Mouse (Mus musculus): Measurements from ENCODE around the gene Trpv6. TPM values are rescaled to one million over a fixed set of nuclear protein-coding genes. Genes with fewer than 3 reads are reported as not detected.

Trpv6 gene
- polyA plus RNA-seq, 1 experiment from 2014 or later = 0.31 TPM

DNA sequence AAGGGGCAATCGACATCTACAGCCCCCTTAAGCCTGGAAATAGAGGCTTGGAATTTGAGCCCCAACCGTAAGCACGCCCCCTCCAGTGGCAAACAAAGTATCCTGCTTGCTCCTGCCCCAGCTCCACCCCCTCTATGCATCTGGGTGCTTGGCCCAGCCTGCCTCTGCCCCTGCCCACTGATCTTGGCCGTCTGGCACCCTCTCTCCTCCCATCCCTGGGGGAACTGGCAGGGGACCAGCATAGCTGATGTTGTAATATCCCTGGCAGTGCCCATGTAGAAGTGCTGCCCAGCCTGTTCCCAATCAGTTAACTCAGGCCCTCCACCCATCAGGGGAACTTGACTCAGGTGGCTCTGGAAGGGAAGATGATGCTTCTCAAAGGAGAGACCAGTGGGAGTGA lies 30.0 kb downstream of the Trpv6 start:
- H3K36me3 ChIP-seq = no peaks in the 10 kb centered on the region
- no peaks in the 10 kb centered on the region for H3K9me3 ChIP-seq (replicated peaks)
- H3K4me3 ChIP-seq = peak overlapping the region; percentile 73
- peaks cover 4% of the 10 kb centered on the region; the same call in 1 of the 2 replicates for H3K27me3 ChIP-seq (ENCODE audit: low read depth, poor library complexity, severe bottlenecking)
- WGBS = 3% methylated on average over 3 of the region's 4 CpGs
- DNase-seq (ENCODE audit: low spot score) = peak; percentile 35
- H3K27ac ChIP-seq = peak overlapping the region; percentile 96; the same call in 1 of the 2 replicates
- peaks cover 9% of the 10 kb centered on the region for H3K4me1 ChIP-seq

DNA sequence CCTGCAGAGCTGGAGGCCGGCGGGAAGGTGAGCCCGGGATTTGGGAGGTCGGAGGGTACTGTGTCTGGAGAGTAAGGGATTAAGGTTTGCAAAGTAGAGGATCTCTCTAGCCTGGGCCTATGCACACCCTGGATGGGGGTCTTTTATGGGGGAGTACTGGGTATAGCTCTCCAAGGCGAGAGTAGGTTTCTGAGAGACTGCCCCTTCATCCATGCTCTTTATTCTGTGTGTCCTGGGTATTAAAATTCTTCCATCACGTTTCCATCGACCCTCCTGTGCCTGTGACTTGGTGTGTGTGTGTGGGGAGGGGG lies 30.5 kb downstream of the Trpv6 start:
- Histone ChIP-seq H3K27ac (peak overlapping the region; percentile 96), H3K4me3 (peak overlapping the region; percentile 73), H3K9me3 (replicated peaks) (no peaks in the 10 kb centered on the region), H3K27me3 (ENCODE audit: low read depth, poor library complexity, severe bottlenecking) (peaks cover 4% of the 10 kb centered on the region; the same call in 1 of the 2 replicates), H3K4me1 (peaks cover 9% of the 10 kb centered on the region), H3K36me3 (no peaks in the 10 kb centered on the region)
- DNase-seq (ENCODE audit: low spot score) = no peak
- under 1% methylated on average over 7 of the region's 7 CpGs for WGBS

DNA sequence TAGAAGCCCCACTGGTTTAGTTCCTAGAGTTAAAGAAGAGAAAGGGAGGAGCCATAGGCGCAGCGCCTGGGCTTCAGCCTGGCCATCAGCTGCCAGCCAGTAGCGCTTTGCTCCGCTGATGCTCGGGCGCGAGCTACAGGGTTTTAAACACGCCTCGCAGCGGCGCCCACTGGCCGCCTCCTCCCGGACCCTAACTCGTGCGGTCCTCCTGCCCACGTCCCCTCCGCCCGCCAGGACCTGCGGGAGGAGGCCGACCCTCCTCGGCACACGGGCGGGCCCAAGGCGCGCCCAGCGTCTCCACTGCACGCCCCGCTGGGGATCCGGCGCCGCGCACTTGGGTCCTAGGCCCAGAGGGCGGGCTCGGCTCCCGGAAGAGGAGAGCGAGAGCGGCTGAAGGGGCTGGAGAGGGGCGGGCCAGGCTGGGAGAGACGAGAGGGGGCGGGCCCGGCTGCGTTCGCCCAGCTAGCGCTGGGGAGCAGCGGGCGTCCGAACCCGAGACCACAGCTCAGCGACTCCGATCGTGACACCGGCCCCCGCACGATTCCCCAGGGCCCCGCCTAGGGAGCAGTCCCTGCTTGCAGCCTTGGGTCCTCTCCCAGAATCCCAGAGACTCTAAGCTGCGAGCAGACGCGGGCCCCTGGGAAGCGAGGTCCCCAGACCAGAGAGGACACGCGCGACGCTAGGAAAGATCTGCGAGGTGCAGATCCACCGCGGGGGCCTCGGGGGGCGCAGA lies 31.0 kb downstream of the Trpv6 start, which contains the start of gene Ephb6:
TSS of gene Ephb6 (plus strand) at position 422 of the 733 bp plus-strand sequence.
- H3K4me1 ChIP-seq = peaks cover 9% of the 10 kb centered on the region
- WGBS = under 1% methylated on average over 68 of the region's 68 CpGs
- DNase-seq (ENCODE audit: low spot score) = peak; percentile 89
- H3K9me3 ChIP-seq (replicated peaks) = no peaks in the 10 kb centered on the region
- H3K27me3 ChIP-seq (ENCODE audit: low read depth, poor library complexity, severe bottlenecking) = peaks cover 4% of the 10 kb centered on the region; the same call in 1 of the 2 replicates
- no peaks in the 10 kb centered on the region for H3K36me3 ChIP-seq
- H3K4me3 ChIP-seq = peak within 1 kb of the TSS; percentile 73
- H3K27ac ChIP-seq = peak within 1 kb of the TSS; percentile 96

DNA sequence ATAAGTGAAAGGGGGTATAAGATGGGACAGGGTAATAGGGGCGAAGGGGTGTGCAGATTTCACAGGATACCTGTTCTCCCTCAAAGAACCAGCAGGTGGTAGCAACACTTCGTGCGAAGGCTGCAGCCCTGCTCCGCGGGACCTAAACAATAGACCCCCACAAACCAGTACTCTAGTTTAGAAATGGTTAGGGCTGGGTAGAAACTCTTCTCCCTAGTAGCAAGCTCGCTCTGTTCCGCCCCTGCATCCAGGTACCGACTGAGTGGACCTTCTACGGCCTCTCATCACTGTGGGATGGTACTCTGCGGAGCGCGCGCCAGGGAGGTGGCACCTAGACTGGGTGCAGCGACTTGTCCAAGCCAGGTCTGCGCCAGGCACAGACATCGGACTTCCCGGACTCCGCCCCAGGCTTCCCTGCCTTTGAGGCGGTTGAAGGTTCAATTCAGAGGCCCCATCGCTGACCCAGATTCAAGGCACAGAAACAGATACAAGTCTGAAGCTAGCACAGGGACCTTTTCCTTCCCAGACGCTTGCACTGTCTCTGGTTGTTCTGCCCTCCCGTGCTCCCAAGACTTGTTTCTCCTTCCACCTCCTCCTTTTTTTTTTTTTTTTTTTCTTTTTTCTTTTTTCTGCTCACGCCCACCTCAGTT lies 31.7 kb downstream of the Trpv6 start:
- peak; percentile 76 for DNase-seq (ENCODE audit: low spot score)
- Histone ChIP-seq H3K9me3 (replicated peaks) (no peaks in the 10 kb centered on the region), H3K36me3 (no peaks in the 10 kb centered on the region), H3K4me3 (peak overlapping the region; percentile 73), H3K4me1 (peaks cover 9% of the 10 kb centered on the region), H3K27me3 (ENCODE audit: low read depth, poor library complexity, severe bottlenecking) (peaks cover 4% of the 10 kb centered on the region; the same call in 1 of the 2 replicates), H3K27ac (peak overlapping the region; percentile 96)
- under 1% methylated on average over 23 of the region's 23 CpGs for WGBS

DNA sequence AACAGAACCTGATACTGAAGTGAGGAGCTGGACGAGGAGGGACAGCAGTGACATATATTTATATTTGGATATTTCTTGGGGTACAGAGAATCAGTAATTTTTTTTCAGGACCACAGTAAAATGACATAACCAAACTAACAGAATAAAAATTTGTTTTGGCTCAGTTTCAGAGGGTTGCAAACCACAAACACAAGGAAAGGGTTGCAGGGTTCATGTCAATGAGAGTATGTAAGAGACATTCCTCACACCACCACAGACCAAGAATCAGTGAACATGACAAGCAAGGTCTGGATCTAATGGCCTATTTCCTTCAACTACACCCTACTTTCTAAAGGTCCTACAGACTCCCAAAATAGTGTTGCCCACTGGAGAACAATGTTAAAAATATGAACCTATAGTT lies 54.0 kb downstream of the Trpv6 start:
- H3K27ac ChIP-seq = no peak overlapping the region
- no peaks in the 10 kb centered on the region for H3K36me3 ChIP-seq
- WGBS = 75% methylated on average over 1 of the region's 1 CpGs
- no peaks in the 10 kb centered on the region for H3K4me1 ChIP-seq
- H3K27me3 ChIP-seq (ENCODE audit: low read depth, poor library complexity, severe bottlenecking) = no peaks in the 10 kb centered on the region
- H3K4me3 ChIP-seq = no peak overlapping the region
- no peak for DNase-seq (ENCODE audit: low spot score)
- H3K9me3 ChIP-seq (replicated peaks) = no peaks in the 10 kb centered on the region

DNA sequence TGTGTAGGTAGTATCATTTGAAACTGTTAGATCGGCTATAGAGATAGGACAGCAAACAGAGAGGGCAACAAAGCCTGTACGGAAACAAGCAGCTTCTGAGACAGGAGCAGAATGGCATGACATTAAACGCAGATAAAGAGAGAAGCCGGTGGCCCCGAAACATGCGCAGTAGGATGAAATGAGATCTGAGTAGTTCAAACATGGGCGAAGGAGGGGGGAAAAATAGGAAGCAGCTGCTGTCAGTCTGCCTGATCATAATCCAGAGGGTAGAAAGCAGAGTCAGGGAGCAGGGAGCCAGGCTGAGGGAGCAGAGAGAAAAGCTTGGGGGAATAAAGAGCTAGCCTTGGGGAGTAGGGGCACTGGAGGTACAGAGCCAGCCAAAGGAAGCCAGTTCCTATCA lies 54.9 kb downstream of the Trpv6 start:
- Histone ChIP-seq H3K36me3 (no peaks in the 10 kb centered on the region), H3K27ac (no peak overlapping the region), H3K27me3 (ENCODE audit: low read depth, poor library complexity, severe bottlenecking) (no peaks in the 10 kb centered on the region), H3K4me3 (no peak overlapping the region), H3K9me3 (replicated peaks) (no peaks in the 10 kb centered on the region), H3K4me1 (0 out of 2 replicates have a peak, but pooled peaks cover 2% of the 10 kb centered on the region)
- no peak for DNase-seq (ENCODE audit: low spot score)
- WGBS = 83% methylated on average over 7 of the region's 7 CpGs

DNA sequence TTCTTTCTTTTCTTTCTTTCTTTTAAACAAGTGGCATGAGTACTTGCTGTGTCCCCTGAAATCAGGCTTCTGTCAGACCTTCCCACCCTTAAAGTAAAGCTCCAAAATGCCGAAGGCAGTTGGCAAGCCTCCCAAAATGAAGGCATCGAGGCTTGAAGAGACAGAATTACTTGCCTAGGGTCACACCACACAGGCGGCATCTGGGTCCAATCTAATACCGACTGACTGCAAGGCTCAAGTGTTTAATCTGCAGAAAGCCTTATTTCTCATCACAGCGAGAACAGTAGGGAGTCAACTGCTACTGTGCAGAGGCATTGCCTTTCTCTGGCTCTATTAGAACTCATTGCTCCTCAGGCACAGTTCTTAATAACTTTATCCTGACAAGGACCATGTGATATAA lies 58.9 kb downstream of the Trpv6 start:
- H3K27me3 ChIP-seq (ENCODE audit: low read depth, poor library complexity, severe bottlenecking) = no peaks in the 10 kb centered on the region
- H3K27ac ChIP-seq = no peak overlapping the region
- H3K9me3 ChIP-seq (replicated peaks) = no peaks in the 10 kb centered on the region
- peak; percentile 35 for DNase-seq (ENCODE audit: low spot score)
- 0 out of 2 replicates have a peak, but pooled peaks cover 3% of the 10 kb centered on the region for H3K4me1 ChIP-seq
- 51% methylated on average over 5 of the region's 5 CpGs for WGBS
- H3K36me3 ChIP-seq = no peaks in the 10 kb centered on the region
- no peak overlapping the region for H3K4me3 ChIP-seq

DNA sequence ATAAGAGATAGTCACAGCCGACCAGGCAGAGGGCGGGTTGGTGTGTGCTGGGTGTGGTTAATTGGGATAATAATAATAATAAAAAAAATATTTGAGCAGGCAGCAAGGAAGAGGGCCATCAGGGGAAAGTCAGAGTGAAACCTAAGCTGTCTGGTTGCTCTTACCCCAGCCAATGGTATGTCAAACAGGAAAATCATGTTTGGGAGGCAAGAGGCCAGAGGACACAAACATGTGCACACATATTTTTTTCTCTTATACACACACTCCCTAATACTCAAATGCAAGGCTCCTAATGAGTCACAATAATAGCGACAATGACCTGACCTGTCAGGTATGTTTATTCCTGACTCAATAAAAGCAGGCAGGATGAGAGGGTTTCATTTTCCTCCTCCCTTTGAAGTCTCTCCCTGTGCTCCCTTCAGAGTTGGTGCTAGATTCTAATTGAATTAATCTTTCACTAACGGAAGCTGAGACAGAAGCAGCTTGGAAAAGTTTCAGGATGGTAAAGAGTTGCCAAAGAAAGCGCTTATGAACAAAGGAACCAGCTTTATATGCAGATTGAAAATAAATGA lies 59.6 kb downstream of the Trpv6 start:
- H3K27me3 ChIP-seq (ENCODE audit: low read depth, poor library complexity, severe bottlenecking) = no peaks in the 10 kb centered on the region
- no peaks in the 10 kb centered on the region for H3K9me3 ChIP-seq (replicated peaks)
- no peak overlapping the region for H3K4me3 ChIP-seq
- no peak overlapping the region for H3K27ac ChIP-seq
- H3K36me3 ChIP-seq = no peaks in the 10 kb centered on the region
- DNase-seq (ENCODE audit: low spot score) = no peak
- 0 out of 2 replicates have a peak, but pooled peaks cover 3% of the 10 kb centered on the region for H3K4me1 ChIP-seq
- WGBS = 51% methylated on average over 5 of the region's 5 CpGs

Other genes starting within 250 kb of the Trpv6 start
- gene Gm5771, start 244.0 kb downstream of the Trpv6 start, polyA plus RNA-seq (2016; fragmentation: Nextera tagmentation; extraction: Ambion mirVana) = not detected in 2 replicates
- not detected in 2 replicates for gene Gm10334, start 190.3 kb downstream of the Trpv6 start, polyA plus RNA-seq (2016; fragmentation: Nextera tagmentation; extraction: Ambion mirVana)
- not detected in 2 replicates for gene Prss1, start 177.5 kb downstream of the Trpv6 start, polyA plus RNA-seq (2016; fragmentation: Nextera tagmentation; extraction: Ambion mirVana)
- not detected in 2 replicates for gene Prss2, start 114.6 kb downstream of the Trpv6 start, polyA plus RNA-seq (2016; fragmentation: Nextera tagmentation; extraction: Ambion mirVana)
- gene Ephb6, start 30.9 kb downstream of the Trpv6 start, polyA plus RNA-seq (2016; fragmentation: Nextera tagmentation; extraction: Ambion mirVana) = 15.1 and 19.1 TPM in 2 replicates
- not detected in 2 replicates for gene Trpv5, start 44.4 kb upstream of the Trpv6 start, polyA plus RNA-seq (2016; fragmentation: Nextera tagmentation; extraction: Ambion mirVana)
- not detected in 2 replicates for gene Llcfc1, start 48.0 kb upstream of the Trpv6 start, polyA plus RNA-seq (2016; fragmentation: Nextera tagmentation; extraction: Ambion mirVana)
- gene Kel, start 67.9 kb upstream of the Trpv6 start, polyA plus RNA-seq (2016; fragmentation: Nextera tagmentation; extraction: Ambion mirVana) = 7.0 TPM in 2 replicates
- not detected in 2 replicates for gene Olfr459, start 138.8 kb upstream of the Trpv6 start, polyA plus RNA-seq (2016; fragmentation: Nextera tagmentation; extraction: Ambion mirVana)
- not detected in 2 replicates for gene Pip, start 211.1 kb upstream of the Trpv6 start, polyA plus RNA-seq (2016; fragmentation: Nextera tagmentation; extraction: Ambion mirVana)
- not detected in 2 replicates for gene Sval2, start 216.6 kb upstream of the Trpv6 start, polyA plus RNA-seq (2016; fragmentation: Nextera tagmentation; extraction: Ambion mirVana)